In genomic region chr17:47509031-47509705, GRCm38 (mm10) we compare ENCODE assay signal across 10 mouse cellular contexts. TPM values are rescaled to one million over a fixed set of nuclear protein-coding genes. Genes with fewer than 3 reads are reported as not detected.
DNase-seq lines count a peak whose midpoint lies in the region; ATAC-seq and TF ChIP-seq lines count a peak whose summit lies in the region.
"Had no signal": no experiment of that assay in that cellular context is flagged by ENCODE, and none has a peak within 500 bp of the region (broad histone marks: within the 10 kb centered on the region; RNA-seq: fewer than 3 reads in every experiment).

No protein-coding gene starts in this region.

- TF ChIP-seq CTCF in heart, postnatal 0 days (IDR thresholded peaks at IDR 0.05; ENCODE audit: low read depth), result no peak

- peaks cover 42% of the 10 kb centered on the region for H3K4me1 ChIP-seq in heart, postnatal 0 days (ENCODE audit: control insufficient read depth, insufficient read depth)
- H3K4me1 ChIP-seq in liver, embryonic 15.5 days (replicated peaks), result peaks cover 95% of the 10 kb centered on the region

- no peak overlapping the region for H3K4me3 ChIP-seq in heart, postnatal 0 days (ENCODE audit: low read depth, low read length)
- H3K4me3 ChIP-seq in liver, embryonic 15.5 days (replicated peaks), result no peak overlapping the region

- no peak overlapping the region; the same call in 1 of the 2 replicates for H3K4me2 ChIP-seq in heart, postnatal 0 days (ENCODE audit: low read depth, low read length)
- H3K4me2 ChIP-seq in liver, embryonic 15.5 days, result no peak overlapping the region

- intact Hi-C loops in heart, postnatal 14 days (cut with DNase I), result no loop called here

- ATAC-seq in heart, postnatal 0 days (ENCODE audit: insufficient read depth, low read depth), result no peak
- no peak for ATAC-seq in liver, embryonic 15.5 days (ENCODE audit: insufficient read depth)

- 60% methylated on average over 9 of the region's 9 CpGs for WGBS in heart, postnatal 0 days
- WGBS in liver, embryonic 15.5 days (ENCODE audit: insufficient replicate concordance), result 39% methylated on average over 9 of the region's 9 CpGs

- no peaks in the 10 kb centered on the region for H3K9me3 ChIP-seq in heart, postnatal 0 days (replicated peaks; ENCODE audit: control insufficient read depth, low read length)
- H3K9me3 ChIP-seq in liver, embryonic 15.5 days (replicated peaks), result no peaks in the 10 kb centered on the region

- H3K27ac ChIP-seq in heart, postnatal 0 days (ENCODE audit: low read depth), result peak overlapping the region; percentile 96
- peak overlapping the region; percentile 94 for H3K27ac ChIP-seq in liver, embryonic 15.5 days (replicated peaks)

- H3K27me3 ChIP-seq in heart, postnatal 0 days (ENCODE audit: control insufficient read depth, insufficient read depth, low read length), result no peaks in the 10 kb centered on the region
- no peaks in the 10 kb centered on the region for H3K27me3 ChIP-seq in liver, embryonic 15.5 days

- no peak overlapping the region for H3K9ac ChIP-seq in heart, postnatal 0 days (replicated peaks; ENCODE audit: low read depth, low read length)
- 0 out of 2 replicates have a peak overlapping the region, but pooled peaks have one; percentile 6 for H3K9ac ChIP-seq in liver, embryonic 15.5 days

- no peak for TF ChIP-seq EP300 in heart, postnatal 0 days (IDR thresholded peaks at IDR 0.05; ENCODE audit: low read depth)

- DNase-seq in heart, postnatal 0 days (ENCODE audit: low spot score), result peak; percentile 36
- DNase-seq in heart, postnatal 14 days, result no peak
- DNase-seq in 416B (ENCODE audit: low read depth) (peak; percentile 76), R1 (ENCODE audit: low read depth, low spot score) (peak; percentile 82)
- no peak for DNase-seq in T-cell, adult 2 months (ENCODE audit: low spot score)
- no peak for DNase-seq in adrenal gland, postnatal 36 days
- no peak for DNase-seq in embryo, embryonic 10.5 days (ENCODE audit: low spot score)
- DNase-seq: kidney, postnatal 14 days; midbrain, embryonic 14.5 days had no signal

- no peaks in the 10 kb centered on the region for H3K36me3 ChIP-seq in heart, postnatal 0 days (replicated peaks; ENCODE audit: control insufficient read depth, insufficient read depth, low read length)
- no peaks in the 10 kb centered on the region for H3K36me3 ChIP-seq in liver, embryonic 15.5 days (replicated peaks)

RNA-seq across cellular contexts. Expression of gene Ccnd3, which starts 4.3 kb away (rescaled TPM):
- 231 and 248 TPM in 2 replicates for total RNA-seq in heart, postnatal 0 days (2014; rRNA removed; ENCODE audit: low replicate concordance)
- polyA plus RNA-seq in heart, postnatal 0 days (2015; fragmentation: Nextera tagmentation; extraction: Ambion mirVana), result 180 and 187 TPM in 2 replicates
- total RNA-seq in heart, postnatal 14 days (2021), result 100 to 1,000 TPM in 1 of 2 experiments, 10 to 100 TPM in 1; 93.8 to 126 TPM
- 422 and 473 TPM in 2 replicates for polyA plus RNA-seq in liver, embryonic 15.5 days (2015; fragmentation: Nextera tagmentation; extraction: Ambion mirVana)
- total RNA-seq in adrenal gland, postnatal 36 days (2021), result 100 to 1,000 TPM; 408 to 430 TPM

RNA-seq across cellular contexts. Expression of gene Taf8, which starts 7.1 kb away (rescaled TPM):
- 14.7 and 26.4 TPM in 2 replicates for total RNA-seq in heart, postnatal 0 days (2014; rRNA removed; ENCODE audit: low replicate concordance)
- 11.5 and 11.9 TPM in 2 replicates for polyA plus RNA-seq in heart, postnatal 0 days (2015; fragmentation: Nextera tagmentation; extraction: Ambion mirVana)
- 10 to 100 TPM; 14.9 to 15.6 TPM for total RNA-seq in heart, postnatal 14 days (2021)
- 14.7 and 15.2 TPM in 2 replicates for polyA plus RNA-seq in liver, embryonic 15.5 days (2015; fragmentation: Nextera tagmentation; extraction: Ambion mirVana)
- total RNA-seq in adrenal gland, postnatal 36 days (2021), result 10 to 100 TPM; 18.5 to 21.2 TPM

Comparison
In these comparisons a context has a peak if more than half of its experiments do, and no peak if none do; other contexts are left out.
1. DNase-seq: peak in heart, postnatal 0 days (single experiment), 416B (single experiment) and R1 (single experiment); none in heart, postnatal 14 days (0 of 2), T-cell, adult 2 months (single experiment), adrenal gland, postnatal 36 days (0 of 2) and embryo, embryonic 10.5 days (single experiment).